Mouse (Mus musculus) T-cell, adult 2 months (primary cell): ENCODE data around the gene Gm21958.

Experiments
- DNase-seq: peaks from one replicate; pipeline ENCODE4 v3.0.0; 2022; ENCODE audit warnings: low spot score

Gene Gm21958

DNA sequence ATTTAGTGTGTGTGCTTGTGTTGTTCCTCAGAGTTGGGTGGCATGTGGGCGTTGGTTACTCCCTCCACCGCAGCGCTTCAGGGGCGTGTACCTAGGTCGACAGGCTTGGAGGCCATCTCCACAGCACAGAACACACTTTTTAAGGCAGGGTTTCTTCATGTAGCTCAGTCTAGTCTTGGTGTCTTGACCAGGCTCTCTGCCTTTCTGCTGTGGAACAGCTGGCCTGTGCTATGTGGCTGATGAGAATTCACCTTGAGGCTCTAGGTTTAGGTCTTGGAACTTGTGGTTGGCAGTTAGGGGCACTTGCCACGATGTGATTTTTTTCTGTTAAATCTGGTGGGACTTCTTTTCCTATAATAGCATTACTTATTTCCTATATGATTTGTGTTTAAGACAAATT lies at the start of gene Gm21958:
Gene Gm21958 (minus strand): TSS at position 101 of the 400 bp plus-strand sequence.
- no peak for DNase-seq

DNA sequence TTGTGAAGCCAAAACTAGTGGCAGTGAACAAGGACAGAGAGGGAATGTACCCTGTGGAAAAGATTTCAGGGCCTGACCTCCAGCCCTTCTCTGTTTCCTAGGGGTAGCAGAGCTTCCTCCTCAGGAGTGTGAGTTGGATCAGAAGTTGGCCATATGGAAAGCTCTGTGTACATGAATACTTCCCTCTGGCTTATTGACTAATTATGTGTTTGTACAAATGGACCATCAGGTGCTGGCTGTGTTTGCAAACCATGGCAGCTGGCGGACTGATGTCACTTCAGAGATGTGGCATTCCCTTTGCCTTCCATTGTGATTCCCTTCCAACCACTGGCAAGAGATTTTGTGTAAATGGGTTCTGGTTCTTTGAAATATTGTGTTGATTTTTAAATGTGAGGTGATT lies 47.1 kb upstream of the Gm21958 start:
- DNase-seq = no peak

DNA sequence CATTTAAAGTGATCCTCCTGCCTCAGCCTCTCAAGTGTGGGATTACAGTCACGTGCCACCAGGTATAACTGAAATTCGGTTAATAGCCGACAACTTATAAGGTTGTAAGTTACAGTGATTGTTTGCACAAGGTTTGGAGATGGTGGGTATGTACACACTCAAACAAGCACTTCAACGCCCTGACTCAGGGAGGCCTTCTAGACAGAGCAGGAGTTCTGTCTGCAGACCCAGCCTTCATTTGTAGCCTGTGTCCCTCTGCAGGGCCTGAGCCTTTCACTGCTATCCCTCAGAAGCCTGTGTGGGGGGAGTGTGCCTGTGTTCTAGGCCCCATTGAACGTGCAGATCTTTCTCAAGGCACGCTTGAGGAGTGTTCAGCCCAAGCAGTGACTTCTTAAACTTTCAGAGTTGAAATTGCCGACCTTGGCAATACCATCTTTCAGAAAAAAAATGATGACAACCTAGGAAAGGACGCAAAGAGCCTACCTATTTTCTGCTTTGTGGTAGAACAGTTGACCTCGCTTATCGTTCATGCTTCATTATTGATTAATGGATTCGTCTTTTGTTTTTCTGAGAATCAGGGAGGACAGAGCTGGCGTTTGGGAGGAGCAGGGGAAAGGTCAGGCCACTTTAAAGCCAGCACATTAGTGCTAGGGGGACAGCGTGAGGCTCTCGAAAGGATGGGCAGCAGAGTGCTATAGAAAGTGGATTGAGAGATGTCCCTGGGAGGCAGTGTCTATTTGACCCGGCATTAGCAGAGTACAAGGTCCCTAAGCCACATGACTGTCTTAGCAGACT lies 46.4 kb upstream of the Gm21958 start:
- DNase-seq = no peak

DNA sequence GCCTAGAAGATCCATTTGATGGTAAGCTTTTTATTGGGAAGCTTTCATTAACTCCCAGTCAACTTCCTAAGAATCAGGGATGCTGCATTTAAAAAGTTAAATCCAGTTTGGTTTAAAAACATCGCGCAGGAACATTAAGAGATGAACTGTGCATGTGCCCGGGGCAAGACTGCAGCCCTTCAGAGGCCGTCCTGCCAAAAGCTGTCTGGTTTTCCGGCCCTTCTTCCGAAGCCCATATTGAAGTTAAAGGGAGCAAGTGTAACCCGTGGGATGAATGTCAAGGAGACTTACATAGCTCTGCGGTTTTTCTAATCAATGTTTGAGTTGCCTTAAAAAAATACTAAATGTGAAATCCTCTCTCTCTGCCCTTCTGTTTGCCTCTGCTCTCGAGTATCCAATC lies 45.1 kb upstream of the Gm21958 start:
- DNase-seq = no peak

DNA sequence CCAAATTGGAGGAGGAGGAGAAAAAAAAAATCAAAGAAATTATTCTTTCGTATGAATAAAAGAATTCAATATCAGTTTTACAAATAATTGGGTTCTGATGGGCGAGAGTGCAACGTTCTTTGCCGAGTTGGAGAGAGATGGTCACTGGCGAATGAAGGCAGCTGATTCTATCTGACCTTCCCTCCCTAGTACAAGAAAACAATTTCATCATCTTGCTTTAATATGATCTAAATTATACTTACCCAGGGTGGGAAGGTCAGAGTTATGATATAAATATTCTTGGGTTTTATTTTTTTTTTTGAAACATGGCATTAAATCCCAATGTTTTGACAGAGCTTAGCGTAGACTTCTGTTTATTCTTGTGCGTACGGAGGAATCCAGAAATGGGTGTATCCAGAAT lies 43.3 kb upstream of the Gm21958 start:
- DNase-seq = no peak

DNA sequence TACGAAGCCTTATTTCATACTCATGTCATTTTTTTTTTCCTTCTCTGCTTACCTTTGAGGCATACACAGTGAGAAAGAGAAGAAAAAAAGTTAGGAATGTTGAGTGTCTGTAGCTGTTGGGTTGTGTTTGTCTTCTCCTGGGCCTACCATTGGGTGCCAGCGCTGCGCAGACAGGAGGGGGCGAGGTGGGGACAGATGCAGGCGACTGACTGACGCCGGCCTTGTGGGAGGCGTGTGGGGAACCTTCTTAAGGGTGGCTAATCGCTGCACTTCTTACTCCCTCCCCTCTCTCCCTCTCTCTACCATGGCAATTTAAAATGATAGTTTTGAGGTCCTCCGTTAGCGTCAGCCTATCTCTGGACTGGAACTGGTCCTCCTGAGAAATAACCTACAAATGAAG lies 41.9 kb upstream of the Gm21958 start:
- DNase-seq = no peak

DNA sequence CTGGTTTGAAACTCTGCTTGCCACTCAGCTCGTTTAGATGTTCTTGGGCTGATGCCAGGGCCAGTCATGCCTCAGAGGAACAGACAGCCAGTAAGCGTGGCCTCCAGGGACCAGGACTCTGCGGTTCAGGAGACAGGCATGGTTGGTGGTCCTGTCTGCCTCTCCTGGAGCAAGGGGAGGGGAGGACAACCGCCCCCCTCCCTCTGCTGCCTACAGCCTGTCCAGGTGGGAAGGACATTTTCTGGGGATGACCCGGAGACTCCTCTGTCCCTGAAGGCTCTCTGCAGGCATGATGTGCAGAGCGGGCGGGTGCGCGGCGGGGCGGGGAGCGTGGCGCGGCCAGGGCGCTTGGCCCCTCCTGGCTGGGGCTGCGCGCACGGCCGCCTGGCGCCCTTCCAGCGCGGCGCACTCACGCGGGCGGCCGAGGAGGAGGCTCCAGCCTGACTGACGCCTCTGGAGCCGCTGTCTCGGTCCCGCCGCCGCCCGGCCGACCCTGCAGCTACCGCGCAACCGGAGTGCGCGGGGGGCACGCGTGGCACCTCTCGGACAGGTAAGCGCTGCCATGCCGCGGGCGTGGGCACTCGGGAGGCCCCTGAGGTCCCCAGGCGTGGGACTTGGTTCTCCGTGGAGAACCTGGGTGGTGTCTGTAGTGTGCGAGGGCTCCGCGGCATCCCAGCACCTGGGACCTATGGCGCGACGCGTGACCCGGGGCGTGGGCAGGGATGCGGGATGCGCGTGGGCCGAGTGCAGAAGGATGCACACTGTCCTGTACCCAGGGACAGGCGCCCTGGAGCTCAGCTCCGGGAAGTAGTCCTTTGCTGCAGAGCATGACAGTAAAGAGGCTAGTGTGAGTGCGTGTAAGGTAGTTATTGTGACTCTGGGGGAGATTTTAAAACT lies 41.2 kb upstream of the Gm21958 start, which contains the start of gene Smad9:
Gene Smad9 (plus strand): TSS at position 438 of the 897 bp plus-strand sequence.
- DNase-seq = no peak

DNA sequence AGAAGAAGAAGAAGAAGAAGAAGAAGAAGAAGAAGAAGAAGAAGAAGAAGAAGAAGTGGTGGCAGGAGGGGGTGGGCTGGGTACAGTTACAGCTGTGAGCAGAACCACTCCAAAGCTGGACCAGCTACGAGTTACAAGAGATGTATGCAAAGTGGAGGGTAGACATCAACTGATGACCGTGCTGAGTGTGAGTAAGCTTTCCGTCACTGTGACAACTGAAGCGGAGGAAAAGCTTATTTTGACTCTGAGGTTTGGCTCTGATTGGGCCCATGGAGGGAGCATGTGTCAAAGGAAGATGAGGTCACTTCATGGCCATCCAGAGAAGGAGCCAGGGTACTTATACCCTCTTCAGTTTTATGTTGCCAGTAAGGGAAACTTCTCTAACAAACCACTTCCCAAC lies 39.3 kb upstream of the Gm21958 start:
- DNase-seq = no peak

DNA sequence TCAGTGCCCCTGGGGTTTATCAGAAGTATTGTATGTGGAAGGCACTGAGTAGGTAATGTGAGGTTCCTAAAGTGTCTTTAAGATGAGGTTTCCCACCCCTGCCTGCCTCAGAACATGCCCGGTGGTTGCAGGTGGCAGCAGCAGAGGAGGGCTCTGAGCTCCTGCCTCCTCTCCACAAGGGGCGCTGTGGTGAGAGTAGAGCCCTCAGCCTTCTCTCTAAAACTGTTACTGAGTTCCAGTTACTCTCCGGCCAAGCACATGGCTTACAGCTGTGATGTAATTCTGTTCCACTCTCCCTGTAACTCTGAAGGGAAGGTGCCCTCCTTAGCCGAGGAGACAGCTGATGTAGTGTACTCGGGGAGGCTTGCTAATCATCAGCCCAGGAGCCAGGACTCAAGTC lies 31.6 kb upstream of the Gm21958 start:
- DNase-seq = no peak

DNA sequence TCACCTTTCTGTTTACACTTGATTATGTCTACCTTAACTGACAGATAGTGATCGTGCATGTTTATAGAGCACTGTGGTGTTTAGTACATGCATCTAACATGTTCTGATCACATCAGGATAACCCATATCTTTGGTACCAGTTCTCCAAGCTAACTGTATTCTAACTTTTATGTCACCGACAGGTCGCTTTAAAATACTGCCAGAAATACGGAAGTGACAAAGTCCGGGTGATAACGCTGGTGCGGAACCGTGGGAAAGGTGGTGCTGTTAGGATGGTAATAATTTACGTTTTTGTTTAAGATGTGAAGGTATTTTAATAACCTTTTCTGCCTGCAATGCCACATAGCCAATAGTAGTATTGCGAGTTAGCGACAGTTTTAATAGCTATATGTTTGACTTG lies 27.8 kb upstream of the Gm21958 start:
- DNase-seq = no peak

DNA sequence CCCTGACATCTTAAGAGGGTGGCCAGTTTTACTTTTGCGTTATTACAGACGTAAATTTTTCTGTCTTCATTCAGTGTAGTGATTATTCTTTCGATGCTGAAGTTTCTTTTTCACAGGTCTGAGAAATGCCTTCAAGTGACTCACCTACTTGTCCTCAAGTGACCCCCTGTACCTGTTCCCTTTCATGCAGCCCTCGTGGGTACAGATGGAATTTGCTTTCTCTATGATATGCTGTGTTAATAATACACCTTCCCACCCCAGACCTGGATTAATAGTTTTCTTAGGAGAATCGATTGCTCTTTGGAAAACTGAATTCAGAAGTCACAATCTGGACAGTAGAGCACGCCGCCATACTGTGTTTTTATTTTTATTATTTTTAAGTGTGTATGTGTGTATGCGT lies 23.2 kb upstream of the Gm21958 start:
- no peak for DNase-seq

DNA sequence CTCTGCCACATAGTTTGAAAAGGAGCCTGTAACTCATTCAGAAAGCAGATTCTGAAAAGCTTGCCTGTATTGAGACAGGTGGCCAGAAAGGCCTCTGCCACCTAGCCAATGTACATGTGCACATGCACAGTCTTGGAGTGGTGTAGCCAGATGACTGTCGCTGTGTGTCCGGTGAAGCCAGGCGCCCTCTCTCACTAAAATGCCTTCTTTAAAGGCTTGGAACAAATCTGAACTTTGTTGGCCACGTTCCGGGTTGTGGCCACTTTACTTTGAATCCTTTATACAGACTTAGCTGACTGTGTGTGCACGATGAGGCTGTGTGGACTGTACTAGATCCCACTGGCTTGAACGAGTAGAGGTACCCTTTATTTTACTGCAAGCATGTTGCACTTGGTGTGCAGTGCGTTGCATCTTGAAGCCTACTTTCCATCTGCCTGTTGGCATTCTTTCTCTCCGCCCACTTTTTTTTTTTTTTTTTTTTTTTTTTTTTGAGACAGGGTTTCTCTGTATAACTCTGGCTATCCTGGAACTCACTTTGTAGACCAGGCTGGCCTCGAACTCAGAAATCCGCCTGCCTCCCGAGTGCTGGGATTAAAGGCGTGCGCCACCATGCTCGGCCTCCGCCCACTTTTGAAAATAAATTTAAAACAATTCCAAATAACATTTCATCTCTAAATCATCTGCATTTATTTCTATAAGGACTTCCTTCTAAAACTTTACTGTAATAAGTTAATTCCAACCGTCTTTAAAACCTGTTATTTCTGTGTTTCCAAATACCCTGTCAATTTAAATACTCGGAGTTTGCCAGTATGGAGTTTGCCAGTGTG lies 22.2 kb upstream of the Gm21958 start:
- peak; percentile 5 for DNase-seq

DNA sequence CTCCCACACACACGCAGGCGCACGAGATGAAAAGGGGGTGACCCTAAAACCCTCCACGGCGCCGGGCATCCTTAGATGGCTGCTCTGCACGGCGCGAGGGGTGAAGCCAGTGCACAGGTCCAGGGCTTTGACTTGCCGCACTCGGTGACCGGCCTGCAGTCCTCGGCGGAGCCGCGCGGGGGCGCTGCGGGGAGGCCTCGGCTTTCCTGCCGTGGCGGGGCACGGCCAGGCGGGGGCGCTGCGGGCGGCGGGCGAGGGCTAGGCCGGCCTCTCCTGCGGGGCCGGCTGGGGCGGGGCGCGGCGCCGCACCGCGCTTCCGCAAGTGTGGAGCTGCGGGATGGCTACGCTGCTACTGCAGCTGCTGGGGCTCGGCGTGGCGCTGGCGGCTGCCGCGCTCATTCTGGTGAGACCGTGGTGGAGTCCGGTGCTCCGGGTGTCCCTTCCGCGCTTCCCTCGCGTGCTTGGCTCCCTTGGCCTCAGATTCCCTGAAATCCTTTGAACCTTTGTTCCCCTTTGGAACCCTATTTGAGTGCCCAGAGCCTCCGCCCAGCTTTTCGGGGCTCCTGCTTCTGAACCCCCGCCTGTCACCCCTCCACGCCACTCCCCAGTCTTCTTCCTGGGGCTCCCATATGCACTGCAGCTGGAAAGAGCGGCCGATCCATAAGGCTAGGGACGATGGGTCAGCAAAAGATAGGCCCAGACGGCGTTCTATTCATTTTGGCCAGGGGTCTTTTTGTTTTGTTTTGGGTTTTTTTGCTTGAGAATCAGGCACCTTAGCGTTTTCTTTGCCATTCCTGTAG lies 21.3 kb upstream of the Gm21958 start, which contains the start of the genes Exosc8 and Alg5:
Gene Exosc8 (minus strand): TSS at position 147 of the 800 bp plus-strand sequence.
Gene Alg5 (plus strand): TSS at position 293 of the 800 bp plus-strand sequence.
- DNase-seq = peak; percentile 94

DNA sequence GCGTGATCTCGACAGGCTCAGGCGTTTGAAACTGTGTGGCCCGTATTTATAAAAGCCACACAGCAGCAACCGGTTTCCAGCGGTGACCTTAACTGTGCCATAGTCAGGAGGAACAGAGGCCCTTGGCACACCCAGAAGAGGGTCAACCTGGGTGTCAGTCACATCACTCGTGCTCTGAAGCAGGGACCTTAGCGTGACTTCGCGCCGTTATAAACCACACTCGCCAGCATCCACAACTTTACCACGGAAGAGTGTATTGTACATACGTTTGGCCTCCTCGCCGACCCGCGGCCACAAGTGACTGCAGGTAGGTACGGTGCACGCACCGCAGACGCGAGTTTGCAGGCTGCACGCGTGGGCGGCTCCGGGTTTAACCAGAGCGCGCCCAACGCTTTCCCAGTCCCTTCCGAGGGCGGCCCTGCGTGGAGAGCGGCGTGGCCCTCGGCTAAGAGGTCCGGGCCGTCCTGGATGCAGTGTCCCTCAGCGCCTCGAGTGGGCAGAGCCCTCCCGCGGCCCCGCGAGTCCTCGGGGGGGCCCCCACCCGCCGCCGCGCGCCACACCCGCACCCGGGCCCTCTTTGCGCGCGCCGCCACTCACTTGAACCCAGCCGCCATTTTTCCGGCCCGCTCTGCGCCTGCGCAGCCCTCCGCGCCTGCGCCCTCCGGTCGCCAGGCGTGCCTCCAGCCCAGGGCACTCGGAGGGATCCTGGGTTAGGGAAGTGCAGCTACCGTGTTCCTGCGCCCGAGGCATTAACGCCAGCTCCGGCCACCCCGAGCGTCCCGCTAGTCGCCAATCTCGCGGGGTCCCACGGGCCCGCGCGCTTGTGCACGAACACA lies 20.5 kb upstream of the Gm21958 start:
- peak; percentile 88 for DNase-seq

DNA sequence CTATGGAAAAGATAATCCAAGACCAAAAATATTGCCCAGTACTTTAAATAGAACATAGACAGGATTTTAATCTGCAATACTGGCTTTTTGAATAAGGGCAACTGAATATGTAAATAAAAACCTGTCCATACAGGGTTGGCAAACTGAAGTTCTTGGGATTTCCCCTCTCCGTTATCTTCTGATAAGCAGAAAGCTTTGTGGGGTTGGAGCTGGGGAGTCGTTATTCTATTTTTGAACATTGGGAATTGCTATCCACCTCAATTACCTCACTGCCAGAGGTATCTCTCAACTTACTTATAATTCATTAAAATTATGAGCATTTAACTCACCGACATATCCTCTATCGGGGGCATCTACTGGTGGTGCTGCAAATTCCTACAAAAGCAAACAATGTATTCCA lies 18.2 kb upstream of the Gm21958 start:
- no peak for DNase-seq

DNA sequence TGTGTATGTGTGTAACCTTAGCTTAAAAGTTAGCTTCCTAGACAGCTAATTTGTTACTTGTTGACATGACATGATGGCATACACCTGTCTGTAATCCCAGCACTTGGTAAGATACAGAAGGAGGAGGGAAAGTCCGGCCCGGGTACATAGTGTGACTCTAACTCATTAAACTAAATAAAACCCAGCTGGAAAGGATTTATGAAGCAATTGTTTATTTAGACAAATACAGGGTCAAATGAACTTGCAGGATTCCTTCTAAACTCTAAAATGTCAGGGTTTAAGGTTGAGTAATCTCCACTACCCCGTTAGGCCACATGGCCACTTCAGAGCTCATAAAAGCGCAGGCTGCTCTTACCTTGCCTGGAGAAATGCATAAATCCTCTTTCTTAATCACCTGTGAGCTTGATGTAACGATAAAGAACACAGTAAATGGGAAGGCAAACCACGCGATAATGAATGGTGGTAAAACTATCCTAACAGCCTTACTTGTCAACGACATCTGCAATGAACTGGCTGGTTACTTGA lies 17.5 kb upstream of the Gm21958 start:
- DNase-seq = no peak

DNA sequence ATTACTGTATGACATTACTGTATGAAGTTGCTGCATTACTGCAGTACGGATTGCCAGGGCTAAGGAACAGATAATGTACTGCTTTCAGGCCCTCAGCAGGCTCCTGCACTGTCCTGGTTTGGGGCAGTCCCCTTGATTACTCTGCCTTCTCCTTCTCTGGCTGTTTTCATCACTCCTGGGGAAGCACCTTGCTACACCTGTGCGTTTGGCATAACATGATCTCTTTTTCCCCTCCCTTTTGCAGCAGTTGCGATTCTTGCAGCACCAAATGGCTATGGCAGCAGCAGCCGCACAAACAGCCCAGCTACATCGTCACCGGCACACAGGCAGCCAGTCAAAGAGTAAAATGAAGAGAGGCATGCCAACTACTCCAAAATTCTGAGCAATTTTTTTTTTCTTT lies 13.9 kb upstream of the Gm21958 start:
- no peak for DNase-seq

DNA sequence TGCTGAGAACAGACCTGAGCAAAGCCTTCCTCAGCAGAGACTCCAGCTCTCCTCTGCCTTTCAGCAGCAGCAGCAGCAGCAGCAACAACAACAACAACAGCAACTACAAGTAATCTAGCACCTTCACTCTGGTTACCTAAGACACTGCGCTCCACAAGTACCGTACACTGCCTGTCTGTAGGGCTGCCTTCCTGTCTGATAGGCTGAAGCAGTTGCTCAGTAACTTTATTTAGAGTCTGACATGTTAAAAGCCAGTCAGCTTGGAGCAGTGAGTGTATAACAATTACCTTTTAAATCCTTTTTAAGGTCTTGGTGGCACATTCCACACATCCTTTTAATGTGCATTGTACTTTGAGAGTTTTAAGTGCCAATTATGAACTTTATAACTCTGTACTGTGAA lies 13.4 kb upstream of the Gm21958 start:
- DNase-seq = no peak

DNA sequence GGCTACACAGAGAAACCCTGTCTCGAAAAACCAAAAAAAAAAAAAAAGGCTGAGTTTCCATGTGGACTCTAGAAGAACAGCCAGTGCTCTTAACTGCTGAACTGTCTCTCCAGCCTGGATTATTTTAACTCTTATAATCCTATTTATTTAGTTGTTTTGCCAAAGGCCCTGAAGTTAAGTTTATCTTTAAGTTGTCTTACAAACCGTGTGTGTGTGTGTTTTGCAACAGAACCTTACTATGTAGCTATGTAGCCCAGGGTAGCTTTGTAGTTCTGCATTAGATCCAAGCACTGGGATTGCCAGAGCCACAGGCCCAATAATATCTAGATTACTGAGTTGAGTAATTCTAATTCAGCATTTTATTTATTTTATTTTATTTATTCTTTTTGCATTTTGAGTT lies 11.2 kb upstream of the Gm21958 start:
- DNase-seq = no peak
